Mouse (Mus musculus) hindbrain, embryonic 14.5 days (tissue): Measurements from ENCODE around the gene Nup88. TPM values are rescaled to one million over a fixed set of nuclear protein-coding genes. Genes with fewer than 3 reads are reported as not detected.
"Not testable (repeated sequence)": the region's sequence is repeated elsewhere in the genome, so short reads cannot be mapped to it uniquely, and the experiment has no call there.

Experiments used
- ATAC-seq: fragments of 200-750 bp; cut with Nextera tagmentation; 2 replicates; pipeline ENCODE4 v1.8.0; 2017; ENCODE audit warnings: moderate number of reproducible peaks, mild to moderate bottlenecking, moderate TSS enrichment, moderate library complexity; ENCODE audit not compliant: low FRiP score
- DNase-seq: peaks from one replicate; pipeline ENCODE4 v3.0.0-alpha.2; 2015; ENCODE audit warnings: low spot score
- H3K27ac ChIP-seq: fragments of 300-500 bp; sonication (generic); 2 replicates; pipeline ENCODE4 v1.5.1; 2014; ENCODE audit warnings: mild to moderate bottlenecking, moderate library complexity
- H3K27me3 ChIP-seq: fragments of 300-500 bp; sonication (generic); 2 replicates; pipeline ENCODE4 v1.6.1; 2014; ENCODE audit warnings: mild to moderate bottlenecking, low read length, mixed read lengths; ENCODE audit not compliant: control insufficient read depth, insufficient read depth
- H3K36me3 ChIP-seq: fragments of 300-500 bp; sonication (generic); replicated peaks from 2 replicates; pipeline ENCODE4 v1.6.1; 2014; ENCODE audit not compliant: control insufficient read depth, insufficient read depth
- H3K4me1 ChIP-seq: fragments of 300-500 bp; sonication (generic); replicated peaks from 2 replicates; pipeline ENCODE4 v1.6.1; 2014; ENCODE audit warnings: antibody characterized with exemption, low read length, mixed read lengths; ENCODE audit not compliant: control insufficient read depth, insufficient read depth
- H3K4me2 ChIP-seq: fragments of 300-500 bp; sonication (generic); replicated peaks from 2 replicates; pipeline ENCODE4 v1.6.1; 2014; ENCODE audit warnings: mild to moderate bottlenecking, moderate library complexity
- H3K4me3 ChIP-seq: fragments of 300-500 bp; sonication (generic); replicated peaks from 2 replicates; pipeline ENCODE4 v1.5.1; 2014; ENCODE audit warnings: mild to moderate bottlenecking, low read length
- H3K9ac ChIP-seq: fragments of 300-500 bp; sonication (generic); 2 replicates; pipeline ENCODE4 v1.6.1; 2014
- H3K9me3 ChIP-seq: fragments of 300-500 bp; sonication (generic); 2 replicates; pipeline ENCODE4 v1.6.1; 2016; ENCODE audit warnings: low read length; ENCODE audit not compliant: control insufficient read depth
- WGBS: fragments of 180-500 bp; shearing (Covaris S2); extraction: QIAGEN DNeasy Blood & Tissue Kit; methylation state at CpG from one replicate; pipeline ENCODE4 v1.1.7; 2014; 5-methylcytosine and 5-hydroxymethylcytosine counted together
- polyA plus RNA-seq: library from polyadenylated mRNA; unstranded; fragments of >200 nt; fragmentation: Nextera tagmentation; extraction: Ambion mirVana; gene quantifications from 2 replicates; pipeline ENCODE4 v1.2.1, GENCODE M21; 2014

The Nup88 gene
- polyA plus RNA-seq, 1 experiment from 2014 or later = 117 TPM

DNA sequence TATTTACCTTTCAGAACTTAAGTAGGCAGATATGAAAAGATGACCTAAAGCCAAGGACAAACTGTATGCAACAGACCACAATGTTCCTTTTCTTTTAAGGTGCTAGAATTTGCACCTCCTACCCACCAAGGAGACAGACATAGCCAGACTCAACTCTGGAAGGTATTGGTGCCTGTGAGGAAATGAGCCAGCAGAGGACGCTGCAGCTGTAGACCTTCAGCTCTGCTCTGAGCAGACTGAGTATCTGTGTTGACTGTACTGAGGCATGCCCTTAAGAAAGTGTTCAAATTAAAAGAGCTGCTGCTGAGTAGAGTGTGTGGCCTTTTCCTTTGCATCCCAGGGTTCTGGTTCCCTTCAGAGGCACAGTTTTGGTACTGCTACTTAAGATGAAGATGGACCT lies 27.2 kb downstream of the Nup88 start:
- H3K27me3 ChIP-seq = no peaks in the 10 kb centered on the region
- no peak overlapping the region for H3K9ac ChIP-seq
- no peaks in the 10 kb centered on the region for H3K9me3 ChIP-seq
- H3K27ac ChIP-seq = no peak overlapping the region
- H3K4me2 ChIP-seq = no peak overlapping the region
- H3K4me1 ChIP-seq = no peaks in the 10 kb centered on the region
- DNase-seq = no peak
- no peak for ATAC-seq
- H3K4me3 ChIP-seq = no peak overlapping the region
- 76% methylated on average over 1 of the region's 1 CpGs for WGBS
- H3K36me3 ChIP-seq = peaks cover 98% of the 10 kb centered on the region

DNA sequence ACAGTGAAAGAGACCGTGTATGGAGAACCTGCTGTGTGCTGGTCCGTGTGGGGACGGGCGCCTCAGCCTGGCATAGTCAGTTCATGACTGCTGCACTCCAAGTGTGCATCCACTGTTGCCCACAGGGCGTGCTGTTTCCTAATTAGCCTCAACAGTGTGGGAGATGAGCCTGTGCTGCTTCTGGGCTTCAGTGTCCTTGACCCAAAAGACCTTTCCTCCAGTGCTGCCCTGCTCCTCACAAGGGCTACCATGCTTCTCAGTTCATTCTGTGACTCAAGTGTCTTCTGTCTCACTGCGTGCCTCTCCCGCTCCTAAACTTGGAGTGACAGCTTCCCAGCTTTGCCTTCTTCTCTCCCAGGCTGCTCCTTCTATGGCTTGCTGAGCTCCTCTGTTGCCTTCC lies 34.5 kb downstream of the Nup88 start:
- 92% methylated on average over 7 of the region's 7 CpGs for WGBS
- Histone ChIP-seq H3K4me2 (no peak overlapping the region), H3K4me3 (no peak overlapping the region), H3K4me1 (no peaks in the 10 kb centered on the region), H3K27me3 (no peaks in the 10 kb centered on the region), H3K36me3 (peaks cover 82% of the 10 kb centered on the region), H3K9ac (no peak overlapping the region), H3K9me3 (no peaks in the 10 kb centered on the region), H3K27ac (no peak overlapping the region)
- ATAC-seq (no peak), DNase-seq (no peak)

GRCm38 (mm10) chr11:70931461-70931860 lies 38.3 kb downstream of the Nup88 start:
- Histone ChIP-seq H3K27ac (no peak overlapping the region), H3K4me1 (no peaks in the 10 kb centered on the region), H3K9ac (no peak overlapping the region), H3K4me2 (no peak overlapping the region), H3K36me3 (peaks cover 74% of the 10 kb centered on the region), H3K9me3 (no peaks in the 10 kb centered on the region), H3K27me3 (no peaks in the 10 kb centered on the region), H3K4me3 (no peak overlapping the region)
- DNase-seq = no peak
- ATAC-seq = no peak
- whole genome bisulfite sequencing = 84% methylated on average over 5 of the region's 5 CpGs

DNA sequence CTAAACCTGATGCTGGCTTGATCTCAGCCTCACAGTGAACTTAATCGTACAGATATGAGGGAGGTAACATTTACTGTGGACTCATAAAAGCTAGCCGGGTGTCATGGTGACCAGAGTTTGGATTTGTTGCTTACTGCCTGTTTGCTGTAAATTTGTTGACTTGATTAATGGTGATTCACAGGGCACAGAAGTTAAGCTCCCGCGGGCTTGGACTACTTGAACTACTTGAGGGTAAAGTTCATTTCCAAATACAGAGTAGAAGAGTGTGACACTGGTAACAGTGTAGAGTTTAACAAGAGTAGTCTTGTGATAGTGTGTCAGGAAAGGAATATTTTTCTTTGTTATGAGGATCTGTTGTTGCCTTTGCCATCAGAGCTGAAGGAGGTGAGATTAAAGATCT lies 50.2 kb downstream of the Nup88 start:
- no peaks in the 10 kb centered on the region for H3K9me3 ChIP-seq
- DNase-seq (no peak), ATAC-seq (no peak)
- H3K4me2 ChIP-seq = no peak overlapping the region
- no peak overlapping the region for H3K27ac ChIP-seq
- no peaks in the 10 kb centered on the region for H3K27me3 ChIP-seq
- no peak overlapping the region for H3K4me3 ChIP-seq
- H3K9ac ChIP-seq = no peak overlapping the region
- WGBS = 95% methylated on average over 4 of the region's 4 CpGs
- peaks cover 87% of the 10 kb centered on the region for H3K36me3 ChIP-seq
- no peaks in the 10 kb centered on the region for H3K4me1 ChIP-seq

DNA sequence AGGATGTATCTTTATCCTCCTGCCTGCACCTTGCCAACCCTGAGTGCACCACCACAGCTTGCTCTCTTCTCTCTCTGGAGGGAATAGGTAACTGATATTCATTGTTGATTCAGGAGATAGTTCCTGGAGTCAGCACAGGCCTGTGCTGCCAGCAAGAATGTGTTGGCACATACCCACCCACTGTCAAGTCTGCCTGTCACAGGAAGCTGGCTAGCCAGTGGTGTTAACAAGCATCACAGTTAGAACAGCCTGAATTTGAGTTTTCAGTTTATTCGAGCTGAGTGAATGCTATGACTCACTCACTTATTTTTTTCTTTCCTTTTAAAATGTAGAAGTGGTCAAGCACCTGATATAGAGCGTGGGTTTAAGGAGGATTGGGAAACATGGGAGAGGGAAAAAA lies 51.9 kb downstream of the Nup88 start:
- no peak overlapping the region for H3K4me2 ChIP-seq
- 87% methylated on average over 2 of the region's 2 CpGs for WGBS
- no peak overlapping the region for H3K9ac ChIP-seq
- H3K27me3 ChIP-seq = no peaks in the 10 kb centered on the region
- DNase-seq = no peak
- peaks cover 80% of the 10 kb centered on the region for H3K36me3 ChIP-seq
- no peak for ATAC-seq
- H3K4me3 ChIP-seq = no peak overlapping the region
- no peak overlapping the region for H3K27ac ChIP-seq
- H3K4me1 ChIP-seq = no peaks in the 10 kb centered on the region
- no peaks in the 10 kb centered on the region for H3K9me3 ChIP-seq

DNA sequence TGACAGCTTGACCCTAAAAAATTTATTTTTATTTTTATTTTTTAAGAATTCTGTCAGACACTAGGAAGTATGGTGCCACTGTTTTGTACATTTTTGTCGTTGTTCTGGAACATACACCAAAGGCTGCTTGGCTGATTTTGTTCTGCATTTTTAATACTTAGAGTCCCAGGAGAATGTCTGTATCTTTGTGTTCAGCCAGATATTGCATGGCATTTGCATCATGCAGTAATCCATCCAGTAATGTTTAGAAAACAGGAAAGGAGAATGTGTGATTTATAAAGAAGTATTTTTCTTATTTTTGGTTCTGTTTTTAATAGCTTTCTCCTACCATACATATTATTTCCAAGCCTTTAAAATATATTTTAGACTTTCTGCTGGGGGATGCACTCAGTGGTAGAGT lies 57.9 kb downstream of the Nup88 start:
- 93% methylated on average over 1 of the region's 1 CpGs for WGBS
- no peak for DNase-seq
- no peaks in the 10 kb centered on the region for H3K27me3 ChIP-seq
- no peak overlapping the region for H3K9ac ChIP-seq
- H3K4me2 ChIP-seq = no peak overlapping the region
- H3K9me3 ChIP-seq = no peaks in the 10 kb centered on the region
- no peaks in the 10 kb centered on the region for H3K4me1 ChIP-seq
- H3K4me3 ChIP-seq = no peak overlapping the region
- ATAC-seq = no peak
- H3K36me3 ChIP-seq = peaks cover 69% of the 10 kb centered on the region
- no peak overlapping the region for H3K27ac ChIP-seq

DNA sequence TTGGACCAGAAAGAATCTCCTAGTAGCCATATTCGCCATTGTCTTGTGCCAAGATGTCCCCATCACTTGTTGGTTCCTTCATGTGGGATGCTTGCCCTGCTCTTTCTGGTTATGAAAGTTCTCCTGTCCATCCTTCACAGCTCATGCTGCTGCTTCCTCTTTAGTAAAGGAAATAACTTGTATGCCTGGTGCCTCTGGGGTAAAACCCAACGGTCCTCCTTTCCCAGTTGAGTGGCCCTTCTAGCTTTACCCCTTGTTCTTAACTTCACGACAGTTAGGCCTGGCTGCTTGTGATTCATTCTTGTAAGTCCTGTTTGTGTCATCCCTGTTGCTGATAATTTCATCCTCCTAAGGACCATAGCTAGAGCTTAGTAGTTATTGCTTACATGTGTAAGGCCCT lies 58.5 kb downstream of the Nup88 start:
- WGBS = 97% methylated on average over 3 of the region's 3 CpGs
- DNase-seq (no peak), ATAC-seq (no peak)
- no peak overlapping the region for H3K27ac ChIP-seq
- H3K9ac ChIP-seq = no peak overlapping the region
- no peaks in the 10 kb centered on the region for H3K27me3 ChIP-seq
- H3K4me2 ChIP-seq = no peak overlapping the region
- no peaks in the 10 kb centered on the region for H3K9me3 ChIP-seq
- no peak overlapping the region for H3K4me3 ChIP-seq
- peaks cover 65% of the 10 kb centered on the region for H3K36me3 ChIP-seq
- no peaks in the 10 kb centered on the region for H3K4me1 ChIP-seq

DNA sequence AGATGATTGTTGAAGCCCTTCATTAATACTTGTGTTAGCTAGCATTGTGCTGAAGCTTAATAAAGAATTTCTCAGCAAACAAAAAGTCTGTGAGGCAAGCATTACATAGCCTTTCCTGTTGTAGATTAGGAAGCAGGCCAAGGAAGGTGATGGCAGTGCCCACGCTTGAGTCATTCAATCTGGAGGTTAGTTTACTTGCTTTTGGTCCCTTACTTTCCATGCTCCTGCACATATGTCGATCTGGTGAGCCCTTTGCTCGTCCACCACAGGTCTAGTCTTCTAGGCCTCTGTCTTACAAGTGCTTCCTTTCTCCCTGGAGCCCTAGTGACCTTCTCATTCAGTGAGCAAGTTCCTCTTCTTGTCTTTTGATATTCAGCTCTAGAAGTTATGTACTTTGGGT lies 63.1 kb downstream of the Nup88 start:
- 94% methylated on average over 3 of the region's 3 CpGs for WGBS
- Histone ChIP-seq H3K27me3 (no peaks in the 10 kb centered on the region), H3K27ac (no peak overlapping the region), H3K9ac (no peak overlapping the region), H3K4me1 (no peaks in the 10 kb centered on the region), H3K4me2 (no peak overlapping the region), H3K4me3 (no peak overlapping the region), H3K36me3 (peaks cover 75% of the 10 kb centered on the region), H3K9me3 (no peaks in the 10 kb centered on the region)
- DNase-seq (no peak), ATAC-seq (no peak)

GRCm38 (mm10) chr11:70898182-70898581 lies 71.6 kb downstream of the Nup88 start:
- H3K27me3 ChIP-seq, H3K4me2 ChIP-seq, H3K9ac ChIP-seq, H3K4me1 ChIP-seq, DNase-seq, H3K9me3 ChIP-seq, ATAC-seq, H3K27ac ChIP-seq, H3K4me3 ChIP-seq: not testable (repeated sequence)
- peaks cover 49% of the 10 kb centered on the region for H3K36me3 ChIP-seq
- WGBS = 98% methylated on average over 5 of the region's 5 CpGs

DNA sequence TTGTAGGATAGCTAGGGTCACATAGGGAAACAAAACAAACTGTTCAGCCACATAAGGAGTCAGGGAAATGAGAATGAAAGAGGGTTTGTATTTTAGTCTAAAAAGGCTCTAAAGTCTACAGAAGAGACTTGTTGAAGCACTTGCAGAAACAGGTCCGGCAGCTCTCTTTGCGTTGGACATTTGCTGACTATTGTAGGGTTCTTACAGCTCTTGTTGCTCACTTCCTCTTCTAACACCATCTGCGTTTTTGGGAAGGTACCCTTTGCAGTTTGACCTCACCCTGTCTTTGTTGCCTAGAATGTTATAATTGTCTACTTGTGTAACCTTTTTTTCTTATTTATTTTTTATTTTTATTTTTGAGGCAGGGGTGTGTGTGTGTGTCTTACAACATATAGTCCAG lies 72.1 kb downstream of the Nup88 start:
- Histone ChIP-seq H3K4me2 (no peak overlapping the region), H3K27me3 (no peaks in the 10 kb centered on the region), H3K4me1 (no peaks in the 10 kb centered on the region), H3K27ac (no peak overlapping the region), H3K9me3 (no peaks in the 10 kb centered on the region), H3K36me3 (peaks cover 44% of the 10 kb centered on the region), H3K9ac (no peak overlapping the region), H3K4me3 (no peak overlapping the region)
- DNase-seq (no peak), ATAC-seq (no peak)
- 91% methylated on average over 3 of the region's 3 CpGs for whole genome bisulfite sequencing
